Mouse (Mus musculus) liver, embryonic 14.5 days (tissue): Measurements from ENCODE around the gene Cox8a. TPM values are rescaled to one million over a fixed set of nuclear protein-coding genes. Genes with fewer than 3 reads are reported as not detected.

ENCODE experiments used
- ATAC-seq: fragments of 200-750 bp; cut with Nextera tagmentation; 2 replicates; pipeline ENCODE4 v1.8.0; 2017; ENCODE audit warnings: moderate number of reproducible peaks, mild to moderate bottlenecking, moderate library complexity; ENCODE audit not compliant: insufficient read depth
- DNase-seq, 3 experiments: peaks; one replicate each; pipeline ENCODE4 v3.0.0-alpha.2; 2012 to 2013; ENCODE audit warnings: low read depth in 3 of 3, low spot score in 3 of 3
- H3K27ac ChIP-seq: fragments of 300-500 bp; sonication (generic); 2 replicates; pipeline ENCODE4 v1.5.1; 2014; ENCODE audit warnings: moderate library complexity, mild to moderate bottlenecking, control low read depth, inconsistent platforms
- H3K27me3 ChIP-seq: fragments of 300-500 bp; sonication (generic); 2 replicates; pipeline ENCODE4 v1.6.1; 2014; ENCODE audit warnings: mild to moderate bottlenecking, low read length, moderate library complexity; ENCODE audit not compliant: control insufficient read depth, insufficient read depth
- H3K36me3 ChIP-seq: fragments of 300-500 bp; sonication (generic); replicated peaks from 2 replicates; pipeline ENCODE4 v1.6.1; 2014; ENCODE audit warnings: low read depth; ENCODE audit not compliant: control insufficient read depth, insufficient read depth
- H3K4me1 ChIP-seq, 2 experiments: fragments of 200-500 bp in 1 of 2; fragments of 300-500 bp in 1 of 2; sonication (generic) in 1 of 2; replicated peaks; 2 replicates each; pipeline ENCODE4 v1.6.1; 2012 to 2014; ENCODE audit warnings: antibody characterized with exemption in 1 of 2, inconsistent platforms in 1 of 2, low read length in 1 of 2; ENCODE audit not compliant: control insufficient read depth in 2 of 2, insufficient read depth in 2 of 2
- H3K4me2 ChIP-seq: fragments of 300-500 bp; sonication (generic); 2 replicates; pipeline ENCODE4 v1.6.1; 2014; ENCODE audit warnings: low read depth, mild to moderate bottlenecking, control low read depth, moderate library complexity
- H3K4me3 ChIP-seq, 2 experiments: fragments of 200-500 bp in 1 of 2; fragments of 300-500 bp in 1 of 2; sonication (generic) in 1 of 2; 2 replicates each; pipeline ENCODE4 v1.5.1; 2012 to 2014; ENCODE audit warnings: low read depth in 2 of 2, low read length in 2 of 2, mild to moderate bottlenecking in 2 of 2, control low read depth in 1 of 2, inconsistent platforms in 1 of 2, moderate library complexity in 1 of 2; ENCODE audit not compliant: insufficient read depth in 1 of 2
- H3K9ac ChIP-seq: fragments of 300-500 bp; sonication (generic); replicated peaks from 2 replicates; pipeline ENCODE4 v1.6.1; 2014; ENCODE audit warnings: mild to moderate bottlenecking, control low read depth, moderate library complexity
- H3K9me3 ChIP-seq: fragments of 300-500 bp; sonication (generic); 2 replicates; pipeline ENCODE4 v1.6.1; 2016; ENCODE audit warnings: low read length, mixed read lengths; ENCODE audit not compliant: control insufficient read depth
- CTCF ChIP-seq: IDR thresholded peaks from 2 replicates; pipeline ENCODE4 v1.5.1; 2016; ENCODE audit warnings: antibody characterized with exemption, low read depth, control low read depth
- EP300 ChIP-seq: IDR thresholded peaks from 2 replicates; pipeline ENCODE4 v1.6.1; 2016; ENCODE audit warnings: antibody characterized with exemption, low read depth
- WGBS: fragments of 180-500 bp; shearing (Covaris S2); extraction: QIAGEN DNeasy Blood & Tissue Kit; methylation state at CpG from one replicate; pipeline ENCODE4 v1.1.7; 2014; ENCODE audit not compliant: insufficient replicate concordance; 5-methylcytosine and 5-hydroxymethylcytosine counted together
- polyA plus RNA-seq, 2 experiments: library from polyadenylated mRNA; depleted of rRNA in 1 of 2; stranded (reverse) in 1 of 2; unstranded in 1 of 2; fragments of >200 nt; fragmentation: Nextera tagmentation in 1 of 2; extraction: Ambion mirVana in 1 of 2; gene quantifications; 2 replicates each; pipeline versions ENCODE4 v1.2.1 to v1.2.3; 2012 to 2014

Gene Cox8a
- polyA plus RNA-seq, 2 experiments = 282 to 803 TPM

GRCm38 (mm10) chr19:7166200-7166711, 51.2 kb downstream of the Cox8a start:
- peaks cover 56% of the 10 kb centered on the region for H3K27me3 ChIP-seq
- H3K27ac ChIP-seq = no peak overlapping the region
- 6% methylated on average over 13 of the region's 15 CpGs for WGBS
- H3K4me2 ChIP-seq = peak overlapping the region; percentile 59
- DNase-seq = no peak
- no peaks in the 10 kb centered on the region for H3K36me3 ChIP-seq
- no peaks in the 10 kb centered on the region for H3K9me3 ChIP-seq
- peaks cover 0 to 3% of the 10 kb centered on the region in 2 experiments; a peak in 2 of 4 replicates for H3K4me1 ChIP-seq
- H3K4me3 ChIP-seq = peak overlapping the region in 1 of 2 experiments; percentile 51; a peak in 2 of 4 replicates
- no peak for ATAC-seq
- no peak overlapping the region for H3K9ac ChIP-seq
- TF ChIP-seq EP300 = no peak
- no peak for TF ChIP-seq CTCF

GRCm38 (mm10) chr19:7165509-7166199, 51.8 kb downstream of the Cox8a start:
- H3K27ac ChIP-seq = no peak overlapping the region
- no peaks in the 10 kb centered on the region for H3K9me3 ChIP-seq
- H3K27me3 ChIP-seq = peaks cover 56% of the 10 kb centered on the region
- 1% methylated on average over 79 of the region's 105 CpGs for WGBS
- peak overlapping the region in 1 of 2 experiments; percentile 51; a peak in 3 of 4 replicates for H3K4me3 ChIP-seq
- ATAC-seq (no peak), DNase-seq (no peak)
- H3K4me2 ChIP-seq = peak overlapping the region; percentile 59
- TF ChIP-seq CTCF = no peak
- no peak for TF ChIP-seq EP300
- H3K36me3 ChIP-seq = no peaks in the 10 kb centered on the region
- H3K9ac ChIP-seq = no peak overlapping the region
- no peaks in the 10 kb centered on the region for H3K4me1 ChIP-seq

Other genes with a start within 250 kb of the Cox8a start
- 52.2 and 69.6 TPM in 2 replicates for gene Ppp1r14b, start 242.6 kb downstream of the Cox8a start, polyA plus RNA-seq (2012; rRNA removed)
- gene Ppp1r14b, start 242.6 kb downstream of the Cox8a start, polyA plus RNA-seq (2014; fragmentation: Nextera tagmentation; extraction: Ambion mirVana) = 74.0 and 79.2 TPM in 2 replicates
- 7.2 and 7.7 TPM in 2 replicates for gene Plcb3, start 241.1 kb downstream of the Cox8a start, polyA plus RNA-seq (2012; rRNA removed)
- 4.6 and 4.9 TPM in 2 replicates for gene Plcb3, start 241.1 kb downstream of the Cox8a start, polyA plus RNA-seq (2014; fragmentation: Nextera tagmentation; extraction: Ambion mirVana)
- gene Fkbp2, start 237.1 kb downstream of the Cox8a start, polyA plus RNA-seq (2012; rRNA removed) = 31.7 and 46.1 TPM in 2 replicates
- gene Fkbp2, start 237.1 kb downstream of the Cox8a start, polyA plus RNA-seq (2014; fragmentation: Nextera tagmentation; extraction: Ambion mirVana) = 65.7 and 67.1 TPM in 2 replicates
- 7.6 and 8.0 TPM in 2 replicates for gene Vegfb, start 230.0 kb downstream of the Cox8a start, polyA plus RNA-seq (2012; rRNA removed)
- 9.5 and 10.2 TPM in 2 replicates for gene Vegfb, start 230.0 kb downstream of the Cox8a start, polyA plus RNA-seq (2014; fragmentation: Nextera tagmentation; extraction: Ambion mirVana)
- 7.8 and 8.6 TPM in 2 replicates for gene Dnajc4, start 225.0 kb downstream of the Cox8a start, polyA plus RNA-seq (2012; rRNA removed)
- gene Dnajc4, start 225.0 kb downstream of the Cox8a start, polyA plus RNA-seq (2014; fragmentation: Nextera tagmentation; extraction: Ambion mirVana) = 10.0 and 10.5 TPM in 2 replicates
- gene Nudt22, start 221.5 kb downstream of the Cox8a start, polyA plus RNA-seq (2012; rRNA removed) = 6.8 and 7.1 TPM in 2 replicates
- 9.7 and 10.9 TPM in 2 replicates for gene Nudt22, start 221.5 kb downstream of the Cox8a start, polyA plus RNA-seq (2014; fragmentation: Nextera tagmentation; extraction: Ambion mirVana)
- gene Trpt1, start 221.5 kb downstream of the Cox8a start, polyA plus RNA-seq (2012; rRNA removed) = 1.8 and 1.9 TPM in 2 replicates
- 1.7 and 2.0 TPM in 2 replicates for gene Trpt1, start 221.5 kb downstream of the Cox8a start, polyA plus RNA-seq (2014; fragmentation: Nextera tagmentation; extraction: Ambion mirVana)
- gene Fermt3, start 198.1 kb downstream of the Cox8a start, polyA plus RNA-seq (2012; rRNA removed) = 58.1 and 58.9 TPM in 2 replicates
- 72.2 and 78.4 TPM in 2 replicates for gene Fermt3, start 198.1 kb downstream of the Cox8a start, polyA plus RNA-seq (2014; fragmentation: Nextera tagmentation; extraction: Ambion mirVana)
- 56.2 and 86.2 TPM in 2 replicates for gene Stip1, start 177.6 kb downstream of the Cox8a start, polyA plus RNA-seq (2012; rRNA removed)
- 113 and 122 TPM in 2 replicates for gene Stip1, start 177.6 kb downstream of the Cox8a start, polyA plus RNA-seq (2014; fragmentation: Nextera tagmentation; extraction: Ambion mirVana)
- gene Macrod1, start 160.8 kb downstream of the Cox8a start, polyA plus RNA-seq (2012; rRNA removed) = 4.5 TPM in 2 replicates
- 3.7 and 5.1 TPM in 2 replicates for gene Macrod1, start 160.8 kb downstream of the Cox8a start, polyA plus RNA-seq (2014; fragmentation: Nextera tagmentation; extraction: Ambion mirVana)
- gene Flrt1, start 111.9 kb downstream of the Cox8a start, polyA plus RNA-seq (2012; rRNA removed) = 0.01 and 0.02 TPM in 2 replicates
- 0.08 and 0.09 TPM in 2 replicates for gene Flrt1, start 111.9 kb downstream of the Cox8a start, polyA plus RNA-seq (2014; fragmentation: Nextera tagmentation; extraction: Ambion mirVana)
- gene Otub1, start 11.3 kb downstream of the Cox8a start, polyA plus RNA-seq (2012; rRNA removed) = 31.5 and 34.7 TPM in 2 replicates
- 50.5 and 52.4 TPM in 2 replicates for gene Otub1, start 11.3 kb downstream of the Cox8a start, polyA plus RNA-seq (2014; fragmentation: Nextera tagmentation; extraction: Ambion mirVana)
- 16.1 and 18.0 TPM in 2 replicates for gene Naa40, start 23.6 kb upstream of the Cox8a start, polyA plus RNA-seq (2012; rRNA removed)
- 23.1 and 24.9 TPM in 2 replicates for gene Naa40, start 23.6 kb upstream of the Cox8a start, polyA plus RNA-seq (2014; fragmentation: Nextera tagmentation; extraction: Ambion mirVana)
- 1.7 and 2.0 TPM in 2 replicates for gene Rcor2, start 49.7 kb upstream of the Cox8a start, polyA plus RNA-seq (2012; rRNA removed)
- gene Rcor2, start 49.7 kb upstream of the Cox8a start, polyA plus RNA-seq (2014; fragmentation: Nextera tagmentation; extraction: Ambion mirVana) = 0.36 and 0.58 TPM in 2 replicates
- 14.2 and 17.4 TPM in 2 replicates for gene Mark2, start 124.2 kb upstream of the Cox8a start, polyA plus RNA-seq (2012; rRNA removed)
- 14.3 and 18.9 TPM in 2 replicates for gene Mark2, start 124.2 kb upstream of the Cox8a start, polyA plus RNA-seq (2014; fragmentation: Nextera tagmentation; extraction: Ambion mirVana)
- 2.5 and 2.9 TPM in 2 replicates for gene Spindoc, start 165.4 kb upstream of the Cox8a start, polyA plus RNA-seq (2012; rRNA removed)
- 2.2 and 2.6 TPM in 2 replicates for gene Spindoc, start 165.4 kb upstream of the Cox8a start, polyA plus RNA-seq (2014; fragmentation: Nextera tagmentation; extraction: Ambion mirVana)
- gene 2700081O15Rik, start 200.0 kb upstream of the Cox8a start, polyA plus RNA-seq (2012; rRNA removed) = 5.6 and 6.3 TPM in 2 replicates
- gene 2700081O15Rik, start 200.0 kb upstream of the Cox8a start, polyA plus RNA-seq (2014; fragmentation: Nextera tagmentation; extraction: Ambion mirVana) = 0.86 and 1.2 TPM in 2 replicates